Mouse (Mus musculus) ZHBTc4 (cell line): ENCODE data around the gene Morn1.

Experiments used
- DNase-seq: peaks from one replicate; pipeline ENCODE4 v3.0.0-alpha.2; 2011; ENCODE audit warnings: low read depth, low spot score

Morn1 gene

GRCm38 (mm10) chr4:155086108-155087024 lies at the start of gene Morn1, which contains the start of gene Rer1:
Gene Morn1 (plus strand): TSS chr4:155086577.
Gene Rer1 (minus strand): TSS chr4:155086382.
- peak; percentile 100 for DNase-seq

- no peak for DNase-seq
Measured at GRCm38 (mm10) chr4:155040197-155040596, 46.2 kb upstream of the Morn1 start.

DNA sequence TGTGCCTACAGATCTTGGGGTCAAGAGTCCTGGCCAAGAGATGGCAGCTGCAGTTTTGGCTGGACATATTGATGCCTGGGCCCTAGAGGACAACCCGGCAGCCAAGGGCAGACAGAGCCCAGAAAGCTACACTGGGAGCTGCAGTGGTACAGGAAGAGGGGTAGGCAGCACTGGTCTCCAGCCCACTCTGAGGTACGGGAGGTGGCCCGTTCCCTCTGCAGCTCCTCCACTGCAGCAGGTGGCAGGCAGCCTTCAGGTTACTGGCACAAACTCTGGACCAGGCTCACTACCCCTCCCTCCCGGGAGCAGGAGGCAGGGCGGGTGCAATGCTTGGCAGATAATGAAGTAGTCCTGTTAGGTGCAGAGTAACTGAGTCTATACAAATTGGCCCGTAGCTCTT lies 45.7 kb upstream of the Morn1 start:
- DNase-seq = no peak

GRCm38 (mm10) chr4:155042606-155043288 lies 43.6 kb upstream of the Morn1 start:
- no peak for DNase-seq

GRCm38 (mm10) chr4:155043289-155043625 lies 43.1 kb upstream of the Morn1 start:
- DNase-seq = peak; percentile 22

DNA sequence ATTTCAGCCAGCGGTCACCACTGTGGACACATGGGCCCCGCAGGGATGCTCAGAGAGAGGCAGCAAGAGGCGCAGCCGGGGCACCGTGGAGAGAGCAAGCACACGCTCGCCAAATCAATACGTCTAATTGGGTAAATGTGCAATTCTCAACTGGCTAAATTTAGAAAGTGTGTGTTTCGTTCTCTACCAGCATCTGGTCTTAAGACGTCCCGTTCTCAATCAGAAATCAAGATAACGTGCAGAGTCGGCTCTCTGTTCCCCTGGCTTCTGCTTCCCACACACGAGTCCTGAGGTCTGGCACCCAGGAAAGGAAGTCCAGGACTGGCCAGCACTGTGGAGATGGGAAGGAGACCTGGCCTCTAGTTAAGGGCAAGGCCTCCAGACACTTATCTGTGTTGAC lies 39.7 kb upstream of the Morn1 start:
- no peak for DNase-seq

DNA sequence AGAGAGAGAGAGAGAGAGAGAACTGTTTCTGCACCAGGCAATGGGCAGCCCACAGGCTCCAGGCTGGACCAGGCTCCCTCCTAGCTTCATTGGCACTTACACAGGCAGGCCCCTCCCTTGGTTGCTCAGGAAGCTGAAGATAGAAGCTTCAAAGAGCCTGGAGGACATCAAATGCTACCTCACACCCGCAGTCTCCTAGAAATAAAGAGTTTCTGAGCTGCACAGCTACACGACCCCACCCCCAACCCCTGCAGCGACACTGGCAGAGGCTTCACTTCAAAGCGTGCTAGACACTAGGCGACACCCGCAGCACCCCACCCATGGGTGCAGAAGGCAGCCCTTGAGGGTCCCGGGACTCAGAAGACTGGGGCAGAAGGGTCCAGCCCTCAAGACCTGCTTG lies 36.3 kb upstream of the Morn1 start:
- DNase-seq = no peak

GRCm38 (mm10) chr4:155056724-155057123 lies 29.7 kb upstream of the Morn1 start, which contains the start of gene Plch2:
Gene Plch2 (minus strand): TSS chr4:155056784.
- DNase-seq = no peak

DNA sequence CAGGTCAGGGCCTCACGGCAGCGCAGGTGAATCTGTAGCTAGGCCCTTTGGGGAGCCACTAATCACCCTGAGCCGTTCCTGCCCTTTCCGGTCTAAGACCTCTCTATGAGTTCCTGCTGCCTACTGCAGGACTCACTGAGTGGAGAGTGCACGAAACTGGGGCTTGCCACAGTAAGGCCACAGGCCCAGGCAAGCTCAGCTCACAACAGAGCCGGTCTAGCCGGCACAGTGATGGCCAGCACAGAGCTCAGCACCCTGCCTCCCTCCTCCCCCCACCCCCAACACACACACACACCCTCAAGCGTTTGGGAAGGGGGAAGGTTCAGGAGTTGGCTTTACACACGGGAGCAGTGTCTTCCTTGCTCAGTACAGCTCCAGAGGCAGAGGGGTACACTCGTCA lies 28.1 kb upstream of the Morn1 start:
- no peak for DNase-seq

DNA sequence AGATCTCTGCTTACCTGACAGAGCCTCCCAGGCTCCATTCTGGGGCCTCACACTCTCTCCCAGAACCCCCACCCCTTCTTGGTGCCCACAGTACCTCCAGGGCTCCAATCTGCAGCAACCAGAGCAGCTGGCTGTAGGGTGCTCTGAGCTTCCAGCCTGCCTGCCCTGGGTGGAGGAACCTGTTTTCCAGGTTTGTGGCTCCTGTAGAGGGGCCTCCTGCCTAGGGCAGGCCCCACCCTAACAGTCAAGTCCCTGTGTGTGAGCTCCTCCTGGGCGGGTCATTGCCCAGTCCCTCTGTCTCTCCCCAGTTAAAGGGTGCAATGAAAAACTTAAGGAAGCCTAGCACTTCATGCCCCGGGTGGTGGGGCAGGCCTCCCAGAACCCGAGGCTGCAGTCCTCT lies 22.5 kb upstream of the Morn1 start:
- DNase-seq = no peak

DNA sequence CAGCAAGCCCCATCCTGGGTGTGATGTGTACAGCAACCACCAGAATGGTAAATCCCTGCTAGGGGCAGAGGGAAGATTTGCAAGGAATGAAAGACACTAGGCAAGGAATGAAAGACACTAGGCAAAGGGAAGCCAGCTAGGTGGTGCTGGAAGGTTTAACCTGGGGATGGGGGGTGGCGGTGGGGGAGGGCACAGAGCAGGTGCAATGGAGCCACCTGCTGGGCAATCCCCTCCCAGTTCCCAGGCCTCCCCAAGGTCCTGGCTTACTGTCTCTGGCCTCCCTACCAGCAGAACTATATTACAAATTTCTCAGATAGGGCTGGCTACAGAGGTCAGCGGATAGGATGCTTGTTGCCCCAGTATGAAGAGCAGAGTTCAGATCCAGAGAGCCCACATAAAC lies 21.9 kb upstream of the Morn1 start:
- no peak for DNase-seq

GRCm38 (mm10) chr4:155065970-155066833 lies 20.2 kb upstream of the Morn1 start:
- peak; percentile 95 for DNase-seq

- peak; percentile 98 for DNase-seq
Measured at GRCm38 (mm10) chr4:155066834-155067522, 19.4 kb upstream of the Morn1 start, which contains the start of gene Pex10. Gene Pex10 (plus strand): TSS chr4:155067016.

- DNase-seq = no peak
Measured at GRCm38 (mm10) chr4:155068357-155068972, 17.9 kb upstream of the Morn1 start.

GRCm38 (mm10) chr4:155069191-155069590 lies 17.2 kb upstream of the Morn1 start:
- DNase-seq = peak; percentile 38

GRCm38 (mm10) chr4:155070199-155070598 lies 16.2 kb upstream of the Morn1 start:
- no peak for DNase-seq

- DNase-seq = no peak
Measured at GRCm38 (mm10) chr4:155070921-155071320, 15.5 kb upstream of the Morn1 start.

DNA sequence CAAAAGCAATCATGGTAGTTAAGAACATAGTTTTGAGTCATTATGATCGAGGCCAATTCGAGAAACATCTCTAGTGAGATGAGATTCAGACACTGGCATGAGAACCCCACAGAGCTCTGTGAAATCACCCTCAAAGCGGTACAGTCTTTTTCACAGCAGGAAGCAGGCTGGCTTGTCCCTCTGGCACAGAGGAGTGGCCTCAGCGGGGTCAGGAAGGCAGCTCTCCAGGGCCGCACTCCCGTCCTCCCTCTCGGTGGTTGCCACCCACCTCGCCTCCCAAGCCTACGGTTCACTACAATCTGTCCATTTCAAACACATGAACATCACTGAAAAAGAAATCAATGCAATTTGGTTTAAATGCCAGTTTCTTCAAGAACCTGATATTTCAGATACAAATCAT lies 12.0 kb upstream of the Morn1 start:
- DNase-seq = no peak

- peak; percentile 69 for DNase-seq
Measured at GRCm38 (mm10) chr4:155075137-155075536, 11.2 kb upstream of the Morn1 start.

- no peak for DNase-seq
Measured at GRCm38 (mm10) chr4:155075813-155076212, 10.6 kb upstream of the Morn1 start.

GRCm38 (mm10) chr4:155076677-155077076 lies 9.7 kb upstream of the Morn1 start:
- no peak for DNase-seq
